ENCODE assay signal across 11 mouse cellular contexts in the genomic region with DNA sequence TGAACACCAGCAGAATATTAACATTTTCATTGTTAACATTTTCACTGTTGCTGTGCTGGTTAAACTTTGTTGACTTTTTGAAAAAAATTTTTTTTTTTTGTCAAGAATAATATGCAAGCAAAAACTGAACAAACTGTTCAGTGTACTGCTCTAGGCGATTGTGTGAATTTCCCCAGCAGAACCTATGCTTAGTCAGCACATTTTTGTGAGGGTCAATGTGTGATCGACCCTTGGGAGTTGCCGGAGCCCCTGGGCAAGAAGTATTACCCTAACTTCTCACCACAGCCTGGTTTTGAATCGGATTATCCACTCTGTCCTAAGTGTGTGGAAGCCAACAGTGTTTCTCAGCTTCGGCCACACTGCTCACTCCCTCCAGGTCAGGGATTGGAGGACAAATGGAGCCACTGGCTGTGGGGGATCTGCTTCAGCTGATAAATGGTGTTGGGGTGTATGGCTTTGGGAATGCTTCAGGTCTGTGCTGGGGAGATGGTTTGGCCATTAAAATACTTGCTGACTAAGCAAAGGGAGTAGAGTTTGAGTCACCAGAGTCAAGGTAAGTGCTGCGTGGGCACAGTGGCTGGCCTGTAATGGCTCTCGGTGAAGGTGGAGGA. TPM values are rescaled to one million over a fixed set of nuclear protein-coding genes. Genes with fewer than 3 reads are reported as not detected.
DNase-seq lines count a peak whose midpoint lies in the region; ATAC-seq and TF ChIP-seq lines count a peak whose summit lies in the region.
"Had no signal": no experiment of that assay in that cellular context is flagged by ENCODE, and none has a peak within 500 bp of the region (broad histone marks: within the 10 kb centered on the region; RNA-seq: fewer than 3 reads in every experiment).

No protein-coding gene starts in this region.

- peaks cover 3% of the 10 kb centered on the region; the same call in 1 of the 2 replicates for H3K4me1 ChIP-seq in intestine, embryonic 14.5 days (replicated peaks; ENCODE audit: control insufficient read depth, insufficient read depth, low read length)
- H3K4me1 ChIP-seq in intestine, embryonic 16.5 days (ENCODE audit: control insufficient read depth, insufficient read depth, low read length) = peaks cover 6% of the 10 kb centered on the region; the same call in 1 of the 2 replicates
- peaks cover 8% of the 10 kb centered on the region; the same call in 1 of the 2 replicates for H3K4me1 ChIP-seq in neural tube, embryonic 13.5 days (replicated peaks)
- H3K4me1 ChIP-seq in neural tube, embryonic 15.5 days = peaks cover 4% of the 10 kb centered on the region; the same call in 1 of the 2 replicates
- peaks cover 4% of the 10 kb centered on the region; the same call in 1 of the 2 replicates for H3K4me1 ChIP-seq in embryonic facial prominence, embryonic 14.5 days (ENCODE audit: control insufficient read depth, insufficient read depth, low read length)

- DNase-seq in intestine, embryonic 14.5 days (ENCODE audit: low spot score) = no peak
- DNase-seq in embryonic facial prominence, embryonic 14.5 days (ENCODE audit: low spot score) = no peak
- no peak for DNase-seq in cerebellum, adult 9-10 months
- no peak for DNase-seq in layer of hippocampus, adult 2 months (ENCODE audit: low spot score in 2 of 2)
- DNase-seq: liver; right cerebral cortex, adult 18-20 months; thymus, postnatal 25 days had no signal

- no peak for TF ChIP-seq CTCF in layer of hippocampus, adult 2 months (conservative IDR thresholded peaks at IDR 0.05)

- H3K9me3 ChIP-seq in intestine, embryonic 14.5 days (ENCODE audit: control insufficient read depth, low read length) = no peaks in the 10 kb centered on the region
- no peaks in the 10 kb centered on the region for H3K9me3 ChIP-seq in intestine, embryonic 16.5 days (ENCODE audit: control insufficient read depth, low read length)
- H3K9me3 ChIP-seq in neural tube, embryonic 13.5 days = no peaks in the 10 kb centered on the region
- no peaks in the 10 kb centered on the region for H3K9me3 ChIP-seq in neural tube, embryonic 15.5 days (replicated peaks)
- no peaks in the 10 kb centered on the region for H3K9me3 ChIP-seq in embryonic facial prominence, embryonic 14.5 days (ENCODE audit: control insufficient read depth, low read length)
- H3K9me3 ChIP-seq: heart, embryonic 15.5 days had no signal

- ATAC-seq in intestine, embryonic 14.5 days (replicated peaks; ENCODE audit: low FRiP score, low TSS enrichment, low read depth) = no peak
- no peak for ATAC-seq in intestine, embryonic 16.5 days
- no peak for ATAC-seq in neural tube, embryonic 13.5 days (ENCODE audit: low read depth)
- no peak for ATAC-seq in neural tube, embryonic 15.5 days (ENCODE audit: low FRiP score)
- ATAC-seq in embryonic facial prominence, embryonic 14.5 days (ENCODE audit: low read depth) = no peak

- 71% methylated on average over 7 of the region's 7 CpGs for WGBS in intestine, embryonic 14.5 days
- WGBS in intestine, embryonic 16.5 days = 69% methylated on average over 7 of the region's 7 CpGs
- 78% methylated on average over 7 of the region's 7 CpGs for WGBS in neural tube, embryonic 13.5 days
- 80% methylated on average over 7 of the region's 7 CpGs for WGBS in neural tube, embryonic 15.5 days
- WGBS in embryonic facial prominence, embryonic 14.5 days = 56% methylated on average over 7 of the region's 7 CpGs

- H3K4me2 ChIP-seq in intestine, embryonic 14.5 days (ENCODE audit: low read length) = no peak overlapping the region
- no peak overlapping the region for H3K4me2 ChIP-seq in intestine, embryonic 16.5 days (ENCODE audit: low read depth, low read length)
- no peak overlapping the region for H3K4me2 ChIP-seq in neural tube, embryonic 13.5 days
- H3K4me2 ChIP-seq in neural tube, embryonic 15.5 days = no peak overlapping the region
- no peak overlapping the region for H3K4me2 ChIP-seq in embryonic facial prominence, embryonic 14.5 days (ENCODE audit: low read depth, low read length)
- H3K4me2 ChIP-seq: heart, embryonic 15.5 days had no signal

- H3K4me3 ChIP-seq in intestine, embryonic 14.5 days (ENCODE audit: low read depth, low read length) = no peak overlapping the region
- no peak overlapping the region for H3K4me3 ChIP-seq in intestine, embryonic 16.5 days (ENCODE audit: low read length)
- H3K4me3 ChIP-seq in neural tube, embryonic 13.5 days = no peak overlapping the region
- H3K4me3 ChIP-seq in neural tube, embryonic 15.5 days (replicated peaks) = no peak overlapping the region
- no peak overlapping the region for H3K4me3 ChIP-seq in embryonic facial prominence, embryonic 14.5 days (ENCODE audit: low read depth, low read length)
- no peak overlapping the region for H3K4me3 ChIP-seq in layer of hippocampus, adult 2 months
- H3K4me3 ChIP-seq: heart, embryonic 15.5 days had no signal

- no peaks in the 10 kb centered on the region for H3K27me3 ChIP-seq in intestine, embryonic 14.5 days (replicated peaks; ENCODE audit: control insufficient read depth, insufficient read depth, low read length)
- H3K27me3 ChIP-seq in intestine, embryonic 16.5 days (replicated peaks; ENCODE audit: control insufficient read depth, insufficient read depth, low read length) = no peaks in the 10 kb centered on the region
- no peaks in the 10 kb centered on the region for H3K27me3 ChIP-seq in neural tube, embryonic 13.5 days
- H3K27me3 ChIP-seq in neural tube, embryonic 15.5 days (replicated peaks) = no peaks in the 10 kb centered on the region
- H3K27me3 ChIP-seq in embryonic facial prominence, embryonic 14.5 days (replicated peaks; ENCODE audit: control insufficient read depth, insufficient read depth, low read length) = no peaks in the 10 kb centered on the region
- H3K27me3 ChIP-seq: heart, embryonic 15.5 days had no signal

- H3K27ac ChIP-seq in intestine, embryonic 14.5 days (ENCODE audit: low read depth) = 0 out of 2 replicates have a peak overlapping the region, but pooled peaks have one; percentile 24
- no peak overlapping the region for H3K27ac ChIP-seq in intestine, embryonic 16.5 days (ENCODE audit: low read length)
- 0 out of 2 replicates have a peak overlapping the region, but pooled peaks have one; percentile 38 for H3K27ac ChIP-seq in neural tube, embryonic 13.5 days (replicated peaks)
- no peak overlapping the region for H3K27ac ChIP-seq in neural tube, embryonic 15.5 days (replicated peaks)
- peak overlapping the region; percentile 57 for H3K27ac ChIP-seq in embryonic facial prominence, embryonic 14.5 days (replicated peaks; ENCODE audit: low read depth, low read length)
- H3K27ac ChIP-seq in layer of hippocampus, adult 2 months = no peak overlapping the region
- H3K27ac ChIP-seq: heart, embryonic 15.5 days had no signal

- no peaks in the 10 kb centered on the region for H3K36me3 ChIP-seq in intestine, embryonic 14.5 days (ENCODE audit: control insufficient read depth, insufficient read depth, low read length)
- no peaks in the 10 kb centered on the region for H3K36me3 ChIP-seq in intestine, embryonic 16.5 days (ENCODE audit: control insufficient read depth, insufficient read depth, low read length)
- no peaks in the 10 kb centered on the region for H3K36me3 ChIP-seq in neural tube, embryonic 13.5 days
- no peaks in the 10 kb centered on the region for H3K36me3 ChIP-seq in neural tube, embryonic 15.5 days
- H3K36me3 ChIP-seq in embryonic facial prominence, embryonic 14.5 days (ENCODE audit: control insufficient read depth, insufficient read depth, low read length) = no peaks in the 10 kb centered on the region
- H3K36me3 ChIP-seq: heart, embryonic 15.5 days had no signal

- H3K9ac ChIP-seq in intestine, embryonic 14.5 days (ENCODE audit: low read length) = no peak overlapping the region
- H3K9ac ChIP-seq in intestine, embryonic 16.5 days (ENCODE audit: low read depth, low read length) = no peak overlapping the region
- H3K9ac ChIP-seq in neural tube, embryonic 13.5 days = no peak overlapping the region
- H3K9ac ChIP-seq in neural tube, embryonic 15.5 days (replicated peaks) = no peak overlapping the region
- H3K9ac ChIP-seq in embryonic facial prominence, embryonic 14.5 days (ENCODE audit: low read depth, low read length) = no peak overlapping the region
- H3K9ac ChIP-seq: heart, embryonic 15.5 days had no signal

RNA-seq across cellular contexts. Expression of a gene that starts 48.6 kb away (rescaled TPM):
- polyA plus RNA-seq in intestine, embryonic 14.5 days (2014; fragmentation: Nextera tagmentation; extraction: Ambion mirVana) = 11.6 and 12.8 TPM in 2 replicates
- 6.8 and 9.1 TPM in 2 replicates for polyA plus RNA-seq in intestine, embryonic 16.5 days (2015; fragmentation: Nextera tagmentation; extraction: Ambion mirVana)
- 31.8 and 32.7 TPM in 2 replicates for polyA plus RNA-seq in neural tube, embryonic 13.5 days (2015; fragmentation: Nextera tagmentation; extraction: Ambion mirVana)
- polyA plus RNA-seq in neural tube, embryonic 15.5 days (2015; fragmentation: Nextera tagmentation; extraction: Ambion mirVana) = 35.8 and 46.3 TPM in 2 replicates
- 10.6 and 10.9 TPM in 2 replicates for polyA plus RNA-seq in embryonic facial prominence, embryonic 14.5 days (2014; fragmentation: Nextera tagmentation; extraction: Ambion mirVana)
- total RNA-seq in layer of hippocampus, adult 2 months (2021) = 10 to 100 TPM; 35.6 to 35.8 TPM

Comparison
In these comparisons a context has a peak if more than half of its experiments do, and no peak if none do; other contexts are left out.
1. H3K27ac ChIP-seq: peak in intestine, embryonic 14.5 days (single experiment), neural tube, embryonic 13.5 days (single experiment) and embryonic facial prominence, embryonic 14.5 days (single experiment); none in intestine, embryonic 16.5 days (single experiment), neural tube, embryonic 15.5 days (single experiment) and layer of hippocampus, adult 2 months (single experiment).